Mouse (Mus musculus) intestine, embryonic 14.5 days (tissue): ENCODE data around the gene Cdc6. TPM values are rescaled to one million over a fixed set of nuclear protein-coding genes. Genes with fewer than 3 reads are reported as not detected.

Source experiments
- ATAC-seq: fragments of 200-750 bp; cut with Nextera tagmentation; replicated peaks from 2 replicates; pipeline ENCODE4 v1.8.0; 2017; ENCODE audit warnings: low read depth, moderate number of reproducible peaks, moderate TSS enrichment, moderate library complexity; ENCODE audit not compliant: low FRiP score, low TSS enrichment
- DNase-seq: peaks from one replicate; pipeline ENCODE4 v3.0.0-alpha.2; 2018; ENCODE audit warnings: low spot score
- H3K27ac ChIP-seq: fragments of 300-500 bp; sonication (generic); 2 replicates; pipeline ENCODE4 v1.5.1; 2014; ENCODE audit warnings: low read depth, mild to moderate bottlenecking, control low read depth
- H3K27me3 ChIP-seq: fragments of 300-500 bp; sonication (generic); replicated peaks from 2 replicates; pipeline ENCODE4 v1.6.1; 2014; ENCODE audit warnings: low read length, control low read depth; ENCODE audit not compliant: control insufficient read depth, insufficient read depth
- H3K36me3 ChIP-seq: fragments of 300-500 bp; sonication (generic); 2 replicates; pipeline ENCODE4 v1.6.1; 2014; ENCODE audit warnings: low read length, control low read depth; ENCODE audit not compliant: control insufficient read depth, insufficient read depth
- H3K4me1 ChIP-seq: fragments of 300-500 bp; sonication (generic); replicated peaks from 2 replicates; pipeline ENCODE4 v1.6.1; 2014; ENCODE audit warnings: low read length, control low read depth, mixed read lengths; ENCODE audit not compliant: control insufficient read depth, insufficient read depth
- H3K4me2 ChIP-seq: fragments of 300-500 bp; sonication (generic); 2 replicates; pipeline ENCODE4 v1.6.1; 2014; ENCODE audit warnings: low read length
- H3K4me3 ChIP-seq: fragments of 300-500 bp; sonication (generic); 2 replicates; pipeline ENCODE4 v1.5.1; 2014; ENCODE audit warnings: low read depth, low read length, control low read depth, mixed read lengths
- H3K9ac ChIP-seq: fragments of 300-500 bp; sonication (generic); 2 replicates; pipeline ENCODE4 v1.6.1; 2014; ENCODE audit warnings: mild to moderate bottlenecking, low read length
- H3K9me3 ChIP-seq: fragments of 300-500 bp; sonication (generic); 2 replicates; pipeline ENCODE4 v1.6.1; 2016; ENCODE audit warnings: low read length, control low read depth; ENCODE audit not compliant: control insufficient read depth
- WGBS: fragments of 180-500 bp; shearing (Covaris S2); extraction: QIAGEN DNeasy Blood & Tissue Kit; methylation state at CpG from one replicate; pipeline ENCODE4 v1.1.7; 2014; 5-methylcytosine and 5-hydroxymethylcytosine counted together
- polyA plus RNA-seq: library from polyadenylated mRNA; unstranded; fragments of >200 nt; fragmentation: Nextera tagmentation; extraction: Ambion mirVana; gene quantifications from 2 replicates; pipeline ENCODE4 v1.2.1, GENCODE M21; 2014

Gene Cdc6
- polyA plus RNA-seq, 1 experiment from 2014 or later: 32.9 TPM

GRCm38 (mm10) chr11:98968716-98969495, 61.3 kb downstream of the Cdc6 start:
- DNase-seq (peak; percentile 74), ATAC-seq (no peak)
- no peak overlapping the region for H3K4me3 ChIP-seq
- H3K9me3 ChIP-seq: no peaks in the 10 kb centered on the region
- H3K36me3 ChIP-seq: peaks cover 67% of the 10 kb centered on the region
- H3K4me2 ChIP-seq: peak overlapping the region; percentile 28
- peaks cover 77% of the 10 kb centered on the region for H3K4me1 ChIP-seq
- WGBS: 12% methylated on average over 20 of the region's 20 CpGs
- H3K27me3 ChIP-seq: no peaks in the 10 kb centered on the region
- H3K27ac ChIP-seq: peak overlapping the region; percentile 60; the same call in 1 of the 2 replicates
- H3K9ac ChIP-seq: no peak overlapping the region

- Histone ChIP-seq H3K4me3 (no peak overlapping the region), H3K9me3 (no peaks in the 10 kb centered on the region), H3K4me2 (peak overlapping the region; percentile 13; the same call in 1 of the 2 replicates), H3K9ac (no peak overlapping the region), H3K36me3 (peaks cover 72% of the 10 kb centered on the region), H3K4me1 (peaks cover 71% of the 10 kb centered on the region), H3K27me3 (no peaks in the 10 kb centered on the region), H3K27ac (peak overlapping the region; percentile 33; the same call in 1 of the 2 replicates)
- 23% methylated on average over 17 of the region's 17 CpGs for WGBS
- no peak for ATAC-seq
- peak; percentile 60 for DNase-seq
Observed at GRCm38 (mm10) chr11:98969496-98969927, 61.9 kb downstream of the Cdc6 start.

- H3K36me3 ChIP-seq: peaks cover 81% of the 10 kb centered on the region
- no peak overlapping the region for H3K4me2 ChIP-seq
- ATAC-seq: no peak
Observed at GRCm38 (mm10) chr11:98970191-98970925, 62.8 kb downstream of the Cdc6 start.

GRCm38 (mm10) chr11:98971316-98972031, 63.9 kb downstream of the Cdc6 start:
- Histone ChIP-seq H3K4me2 (no peak overlapping the region), H3K9me3 (0 out of 2 replicates have a peak, but pooled peaks cover 5% of the 10 kb centered on the region), H3K27me3 (no peaks in the 10 kb centered on the region), H3K4me3 (no peak overlapping the region), H3K36me3 (peaks cover 80% of the 10 kb centered on the region), H3K4me1 (peaks cover 52% of the 10 kb centered on the region), H3K27ac (peak overlapping the region; percentile 60; the same call in 1 of the 2 replicates), H3K9ac (no peak overlapping the region)
- no peak for ATAC-seq
- DNase-seq: peak; percentile 76
- WGBS: 65% methylated on average over 23 of the region's 23 CpGs

More at GRCm38 (mm10) chr11:98970191-98970925, 62.8 kb downstream of the Cdc6 start:
- Histone ChIP-seq H3K9ac (no peak overlapping the region), H3K27ac (peak overlapping the region; percentile 60), H3K9me3 (0 out of 2 replicates have a peak, but pooled peaks cover 5% of the 10 kb centered on the region), H3K27me3 (no peaks in the 10 kb centered on the region), H3K4me1 (peaks cover 63% of the 10 kb centered on the region), H3K4me3 (no peak overlapping the region)
- peak; percentile 54 for DNase-seq
- 76% methylated on average over 29 of the region's 29 CpGs for WGBS

GRCm38 (mm10) chr11:98972215-98972614, 64.6 kb downstream of the Cdc6 start:
- H3K9me3 ChIP-seq: 0 out of 2 replicates have a peak, but pooled peaks cover 5% of the 10 kb centered on the region
- H3K27me3 ChIP-seq: no peaks in the 10 kb centered on the region
- no peak overlapping the region for H3K27ac ChIP-seq
- peaks cover 44% of the 10 kb centered on the region for H3K4me1 ChIP-seq
- ATAC-seq (peak; percentile 25), DNase-seq (peak; percentile 93)
- WGBS: 52% methylated on average over 9 of the region's 9 CpGs
- H3K36me3 ChIP-seq: peaks cover 75% of the 10 kb centered on the region
- no peak overlapping the region for H3K4me3 ChIP-seq
- no peak overlapping the region for H3K4me2 ChIP-seq
- H3K9ac ChIP-seq: no peak overlapping the region

- Histone ChIP-seq H3K36me3 (peaks cover 68% of the 10 kb centered on the region), H3K9me3 (0 out of 2 replicates have a peak, but pooled peaks cover 5% of the 10 kb centered on the region), H3K4me3 (no peak overlapping the region), H3K27ac (no peak overlapping the region), H3K4me2 (no peak overlapping the region), H3K4me1 (peaks cover 38% of the 10 kb centered on the region), H3K27me3 (no peaks in the 10 kb centered on the region), H3K9ac (no peak overlapping the region)
- 89% methylated on average over 9 of the region's 9 CpGs for WGBS
- no peak for DNase-seq
- ATAC-seq: no peak
Observed at GRCm38 (mm10) chr11:98972801-98973360, 65.3 kb downstream of the Cdc6 start.
